Mouse (Mus musculus) ovary, postnatal 14 days (tissue): ENCODE measurements around the gene Ankrd36.

Source experiments
- DNase-seq: peaks from one replicate; pipeline ENCODE4 v3.0.0; 2022; ENCODE audit warnings: low spot score

Gene Ankrd36

GRCm38 (mm10) chr11:5682541-5682940 is 113.1 kb downstream of the Ankrd36 start:
- DNase-seq: no peak

- no peak for DNase-seq
Observed at GRCm38 (mm10) chr11:5684283-5684682, 114.8 kb downstream of the Ankrd36 start.

- peak; percentile 33 for DNase-seq
Observed at GRCm38 (mm10) chr11:5691775-5692174, 122.3 kb downstream of the Ankrd36 start.

- DNase-seq: no peak
Observed at GRCm38 (mm10) chr11:5700808-5701207, 131.3 kb downstream of the Ankrd36 start.

GRCm38 (mm10) chr11:5701300-5701699 is 131.8 kb downstream of the Ankrd36 start:
- no peak for DNase-seq

GRCm38 (mm10) chr11:5701821-5702220 is 132.3 kb downstream of the Ankrd36 start:
- no peak for DNase-seq

- DNase-seq: no peak
Observed at GRCm38 (mm10) chr11:5702271-5702956, 132.9 kb downstream of the Ankrd36 start.

- DNase-seq: no peak
Observed at GRCm38 (mm10) chr11:5702957-5703332, 133.5 kb downstream of the Ankrd36 start.

GRCm38 (mm10) chr11:5703341-5703740 is 133.9 kb downstream of the Ankrd36 start:
- no peak for DNase-seq

GRCm38 (mm10) chr11:5705972-5706371 is 136.5 kb downstream of the Ankrd36 start:
- no peak for DNase-seq

- DNase-seq: peak; percentile 38
Observed at GRCm38 (mm10) chr11:5706874-5707529, 137.5 kb downstream of the Ankrd36 start.

- DNase-seq: peak; percentile 78
Observed at GRCm38 (mm10) chr11:5707530-5708353, 138.3 kb downstream of the Ankrd36 start.

GRCm38 (mm10) chr11:5715179-5715578 is 145.7 kb downstream of the Ankrd36 start:
- no peak for DNase-seq

- DNase-seq: no peak
Observed at GRCm38 (mm10) chr11:5715630-5716105, 146.2 kb downstream of the Ankrd36 start, which contains the start of gene Mrps24. Gene Mrps24 (minus strand): TSS chr11:5715680.

GRCm38 (mm10) chr11:5716246-5716645 is 146.8 kb downstream of the Ankrd36 start:
- DNase-seq: no peak

- no peak for DNase-seq
Observed at GRCm38 (mm10) chr11:5716938-5717705, 147.6 kb downstream of the Ankrd36 start.

- no peak for DNase-seq
Observed at GRCm38 (mm10) chr11:5718611-5719354, 149.3 kb downstream of the Ankrd36 start.

- no peak for DNase-seq
Observed at GRCm38 (mm10) chr11:5729582-5729981, 160.1 kb downstream of the Ankrd36 start.

- no peak for DNase-seq
Observed at GRCm38 (mm10) chr11:5732401-5732800, 162.9 kb downstream of the Ankrd36 start.

- no peak for DNase-seq
Observed at GRCm38 (mm10) chr11:5734323-5734722, 164.8 kb downstream of the Ankrd36 start.

GRCm38 (mm10) chr11:5737137-5737536 is 167.7 kb downstream of the Ankrd36 start:
- DNase-seq: no peak
